Mouse (Mus musculus): Measurements from ENCODE around the gene Cpeb3. TPM values are rescaled to one million over a fixed set of nuclear protein-coding genes. Genes with fewer than 3 reads are reported as not detected.

Gene Cpeb3
- total RNA-seq (2014; fragmentation: Nextera tagmentation) (3.1 and 3.6 TPM in 2 replicates), total RNA-seq (2017) (0.80 and 4.1 TPM in 2 replicates)

- ATAC-seq (replicated peaks; ENCODE audit: low FRiP score, low TSS enrichment, poor library complexity, severe bottlenecking), result no peak
Measured at GRCm38 (mm10) chr19:37208176-37208755, at the start of gene Cpeb3. TSS of gene Cpeb3 (minus strand) at chr19:37208601.

- no peak for ATAC-seq (replicated peaks; ENCODE audit: low FRiP score, low TSS enrichment, poor library complexity, severe bottlenecking)
Measured at GRCm38 (mm10) chr19:37255321-37255720, 46.9 kb upstream of the Cpeb3 start.

- no peak for ATAC-seq (replicated peaks; ENCODE audit: low FRiP score, low TSS enrichment, poor library complexity, severe bottlenecking)
Measured at GRCm38 (mm10) chr19:37252104-37252503, 43.7 kb upstream of the Cpeb3 start.

- no peak for ATAC-seq (replicated peaks; ENCODE audit: low FRiP score, low TSS enrichment, poor library complexity, severe bottlenecking)
Measured at GRCm38 (mm10) chr19:37248199-37248598, 39.8 kb upstream of the Cpeb3 start.

GRCm38 (mm10) chr19:37246859-37247258 is 38.5 kb upstream of the Cpeb3 start:
- ATAC-seq (replicated peaks; ENCODE audit: low FRiP score, low TSS enrichment, poor library complexity, severe bottlenecking), result no peak

GRCm38 (mm10) chr19:37242707-37243106 is 34.3 kb upstream of the Cpeb3 start:
- ATAC-seq (replicated peaks; ENCODE audit: low FRiP score, low TSS enrichment, poor library complexity, severe bottlenecking), result no peak

GRCm38 (mm10) chr19:37241201-37241600 is 32.8 kb upstream of the Cpeb3 start:
- ATAC-seq (replicated peaks; ENCODE audit: low FRiP score, low TSS enrichment, poor library complexity, severe bottlenecking), result no peak

GRCm38 (mm10) chr19:37239096-37239495 is 30.7 kb upstream of the Cpeb3 start:
- peak; percentile 31; the same call in 1 of the 2 replicates for ATAC-seq (replicated peaks; ENCODE audit: low FRiP score, low TSS enrichment, poor library complexity, severe bottlenecking)

- ATAC-seq (replicated peaks; ENCODE audit: low FRiP score, low TSS enrichment, poor library complexity, severe bottlenecking), result no peak
Measured at GRCm38 (mm10) chr19:37238651-37239050, 30.2 kb upstream of the Cpeb3 start.

GRCm38 (mm10) chr19:37237712-37238437 is 29.5 kb upstream of the Cpeb3 start:
- ATAC-seq (replicated peaks; ENCODE audit: low FRiP score, low TSS enrichment, poor library complexity, severe bottlenecking), result peak; percentile 69

- no peak for ATAC-seq (replicated peaks; ENCODE audit: low FRiP score, low TSS enrichment, poor library complexity, severe bottlenecking)
Measured at GRCm38 (mm10) chr19:37237306-37237705, 28.9 kb upstream of the Cpeb3 start.

- ATAC-seq (replicated peaks; ENCODE audit: low FRiP score, low TSS enrichment, poor library complexity, severe bottlenecking), result no peak
Measured at GRCm38 (mm10) chr19:37235818-37236217, 27.4 kb upstream of the Cpeb3 start.

- ATAC-seq (replicated peaks; ENCODE audit: low FRiP score, low TSS enrichment, poor library complexity, severe bottlenecking), result no peak
Measured at GRCm38 (mm10) chr19:37233561-37234539, 25.4 kb upstream of the Cpeb3 start.

- ATAC-seq (replicated peaks; ENCODE audit: low FRiP score, low TSS enrichment, poor library complexity, severe bottlenecking), result peak; percentile 77
Measured at GRCm38 (mm10) chr19:37232598-37232997, 24.2 kb upstream of the Cpeb3 start.

- peak; percentile 85 for ATAC-seq (replicated peaks; ENCODE audit: low FRiP score, low TSS enrichment, poor library complexity, severe bottlenecking)
Measured at GRCm38 (mm10) chr19:37225197-37225862, 16.9 kb upstream of the Cpeb3 start.

GRCm38 (mm10) chr19:37214711-37215110 is 6.3 kb upstream of the Cpeb3 start:
- no peak for ATAC-seq (replicated peaks; ENCODE audit: low FRiP score, low TSS enrichment, poor library complexity, severe bottlenecking)

- no peak for ATAC-seq (replicated peaks; ENCODE audit: low FRiP score, low TSS enrichment, poor library complexity, severe bottlenecking)
Measured at GRCm38 (mm10) chr19:37211416-37211815, 3.0 kb upstream of the Cpeb3 start.

- ATAC-seq (replicated peaks; ENCODE audit: low FRiP score, low TSS enrichment, poor library complexity, severe bottlenecking), result peak; percentile 52
Measured at GRCm38 (mm10) chr19:37210457-37210856, 2.1 kb upstream of the Cpeb3 start.

GRCm38 (mm10) chr19:37209467-37210128 is 1.2 kb upstream of the Cpeb3 start:
- no peak for ATAC-seq (replicated peaks; ENCODE audit: low FRiP score, low TSS enrichment, poor library complexity, severe bottlenecking)
